Mouse (Mus musculus) liver, embryonic 11.5 days (tissue): ENCODE data around the gene Tmem37. TPM values are rescaled to one million over a fixed set of nuclear protein-coding genes. Genes with fewer than 3 reads are reported as not detected.

Experiments used
- ATAC-seq: fragments of 200-750 bp; cut with Nextera tagmentation; replicated peaks from 2 replicates; pipeline ENCODE4 v1.8.0; 2017; ENCODE audit warnings: moderate number of reproducible peaks, mild to moderate bottlenecking, moderate TSS enrichment, moderate library complexity; ENCODE audit not compliant: low FRiP score
- DNase-seq: peaks from one replicate; pipeline ENCODE4 v3.0.0-alpha.2; 2017; ENCODE audit warnings: low spot score
- H3K27ac ChIP-seq: fragments of 300-500 bp; sonication (generic); 2 replicates; pipeline ENCODE4 v1.5.1; 2014; ENCODE audit warnings: mild to moderate bottlenecking, low read depth, low read length, control low read depth
- H3K27me3 ChIP-seq: fragments of 300-500 bp; sonication (generic); replicated peaks from 2 replicates; pipeline ENCODE4 v1.6.1; 2014; ENCODE audit warnings: low read length, mixed read lengths; ENCODE audit not compliant: control insufficient read depth, insufficient read depth
- H3K36me3 ChIP-seq: fragments of 300-500 bp; sonication (generic); 2 replicates; pipeline ENCODE4 v1.6.1; 2014; ENCODE audit warnings: mild to moderate bottlenecking, low read length, moderate library complexity, mixed read lengths; ENCODE audit not compliant: control insufficient read depth, insufficient read depth
- H3K4me1 ChIP-seq: fragments of 300-500 bp; sonication (generic); replicated peaks from 2 replicates; pipeline ENCODE4 v1.6.1; 2014; ENCODE audit warnings: low read length, mixed read lengths; ENCODE audit not compliant: control insufficient read depth, insufficient read depth
- H3K4me2 ChIP-seq: fragments of 300-500 bp; sonication (generic); 2 replicates; pipeline ENCODE4 v1.6.1; 2014; ENCODE audit warnings: mild to moderate bottlenecking, control low read depth, moderate library complexity
- H3K4me3 ChIP-seq: fragments of 300-500 bp; sonication (generic); 2 replicates; pipeline ENCODE4 v1.5.1; 2014; ENCODE audit warnings: low read depth, low read length, control low read depth
- H3K9ac ChIP-seq: fragments of 300-500 bp; sonication (generic); 2 replicates; pipeline ENCODE4 v1.6.1; 2014; ENCODE audit warnings: low read depth, low read length, control low read depth
- H3K9me3 ChIP-seq: fragments of 300-500 bp; sonication (generic); 2 replicates; pipeline ENCODE4 v1.6.1; 2016; ENCODE audit warnings: low read length, inconsistent platforms, mixed read lengths; ENCODE audit not compliant: control insufficient read depth
- WGBS: fragments of 180-500 bp; shearing (Covaris S2); extraction: QIAGEN DNeasy Blood & Tissue Kit; methylation state at CpG from one replicate; pipeline ENCODE4 v1.1.7; 2014; 5-methylcytosine and 5-hydroxymethylcytosine counted together
- polyA plus RNA-seq: library from polyadenylated mRNA; unstranded; fragments of >200 nt; fragmentation: Nextera tagmentation; extraction: Ambion mirVana; gene quantifications from 2 replicates; pipeline ENCODE4 v1.2.1, GENCODE M21; 2014

The Tmem37 gene
- polyA plus RNA-seq, 1 experiment from 2014 or later: 40.7 TPM

DNA sequence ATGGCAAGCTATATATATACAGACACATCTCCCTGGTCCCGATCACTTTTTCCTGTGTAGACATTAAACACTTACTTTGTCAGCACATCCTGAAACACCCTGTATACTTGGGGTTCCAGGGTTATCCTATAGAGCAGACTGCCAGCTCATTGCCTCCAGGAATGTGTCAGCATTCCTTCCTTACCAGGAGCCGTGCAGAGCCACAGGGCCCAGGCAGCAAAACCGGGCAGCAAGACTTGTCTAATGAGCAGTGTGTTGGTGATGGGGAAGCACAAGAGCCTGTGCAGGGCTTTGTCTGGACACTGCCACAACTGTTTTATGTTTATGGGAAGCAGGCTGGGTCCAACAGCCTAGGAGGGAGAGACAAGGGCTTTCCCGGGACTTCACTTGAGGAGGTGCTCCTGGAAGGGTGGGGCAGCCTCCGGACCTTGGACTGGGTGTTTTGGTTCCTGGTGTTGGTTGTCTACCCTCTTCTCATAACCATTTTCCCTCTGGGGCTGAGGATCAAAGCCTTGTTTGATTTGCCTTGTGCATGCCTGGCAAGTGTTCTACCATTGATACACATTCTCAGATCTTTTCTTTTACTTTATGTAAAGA lies 10.1 kb upstream of the Tmem37 start:
- 57% methylated on average over 5 of the region's 5 CpGs for WGBS
- H3K4me1 ChIP-seq: peaks cover 8% of the 10 kb centered on the region; the same call in 1 of the 2 replicates
- H3K36me3 ChIP-seq: no peaks in the 10 kb centered on the region
- H3K9me3 ChIP-seq: no peaks in the 10 kb centered on the region
- H3K9ac ChIP-seq: no peak overlapping the region
- no peaks in the 10 kb centered on the region for H3K27me3 ChIP-seq
- H3K4me3 ChIP-seq: no peak overlapping the region
- no peak overlapping the region for H3K4me2 ChIP-seq
- DNase-seq (no peak), ATAC-seq (no peak)
- H3K27ac ChIP-seq: no peak overlapping the region

DNA sequence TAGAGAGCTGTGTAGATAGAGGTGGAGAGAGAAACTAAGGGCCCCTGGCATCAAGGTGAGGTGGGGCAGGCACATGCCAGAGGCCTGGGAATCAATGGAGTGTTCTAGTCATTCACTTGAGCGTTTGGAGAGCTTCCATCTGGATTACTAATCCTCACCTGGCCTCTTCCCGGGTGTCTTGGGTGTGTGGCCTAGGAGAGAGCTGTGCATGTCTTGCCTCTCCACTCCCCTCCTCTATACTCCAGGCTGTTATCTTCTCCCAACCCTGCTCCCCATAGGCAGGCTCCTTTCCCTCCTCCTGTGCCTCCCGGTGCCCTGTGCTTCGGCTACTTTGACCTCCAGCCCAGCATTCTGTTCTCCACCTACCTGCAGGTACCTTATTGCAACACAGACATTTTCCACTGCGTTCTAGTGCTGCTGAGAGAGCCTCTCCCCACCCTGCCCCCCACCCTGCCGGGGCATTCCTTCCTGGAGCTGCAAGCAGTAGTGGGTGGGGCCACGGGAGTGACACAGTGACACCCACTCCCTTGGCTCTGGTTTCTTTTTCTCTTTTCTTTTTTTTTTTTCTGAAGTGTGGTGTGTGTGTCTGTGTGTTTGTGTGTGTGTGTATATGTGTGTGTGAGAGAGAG lies 9.2 kb upstream of the Tmem37 start:
- DNase-seq: no peak
- H3K9ac ChIP-seq: no peak overlapping the region
- H3K27me3 ChIP-seq: no peaks in the 10 kb centered on the region
- no peak overlapping the region for H3K4me3 ChIP-seq
- no peak overlapping the region for H3K27ac ChIP-seq
- peak overlapping the region; percentile 12; the same call in 1 of the 2 replicates for H3K4me2 ChIP-seq
- 30% methylated on average over 7 of the region's 7 CpGs for WGBS
- peaks cover 11% of the 10 kb centered on the region for H3K4me1 ChIP-seq
- no peaks in the 10 kb centered on the region for H3K9me3 ChIP-seq
- ATAC-seq: 0 out of 2 replicates have a peak, but pooled peaks have one; percentile 30
- H3K36me3 ChIP-seq: no peaks in the 10 kb centered on the region

DNA sequence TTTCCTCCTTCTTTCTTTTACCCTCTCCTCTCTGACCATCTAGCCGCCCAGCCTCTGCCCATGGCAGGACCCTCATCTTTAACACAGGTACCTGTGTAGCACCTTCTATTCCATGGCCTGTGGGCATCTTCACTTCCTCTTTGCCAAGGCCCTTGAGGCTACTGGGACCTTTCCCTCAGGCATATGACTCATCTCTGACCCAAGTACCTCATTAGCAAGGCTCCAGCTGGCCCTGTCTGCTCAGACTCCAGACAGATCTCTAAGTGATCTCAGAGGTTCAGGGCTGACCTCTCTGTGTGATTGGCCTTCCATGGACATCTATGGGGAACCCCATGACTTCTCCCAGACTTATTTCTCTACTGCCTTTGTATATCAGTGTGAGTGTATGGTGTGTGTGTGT lies 6.8 kb upstream of the Tmem37 start:
- no peaks in the 10 kb centered on the region for H3K27me3 ChIP-seq
- no peak overlapping the region for H3K9ac ChIP-seq
- H3K4me2 ChIP-seq: no peak overlapping the region
- H3K4me3 ChIP-seq: no peak overlapping the region
- ATAC-seq: no peak
- H3K9me3 ChIP-seq: no peaks in the 10 kb centered on the region
- WGBS: 75% methylated on average over 1 of the region's 1 CpGs
- DNase-seq: no peak
- no peaks in the 10 kb centered on the region for H3K36me3 ChIP-seq
- no peak overlapping the region for H3K27ac ChIP-seq
- peaks cover 11% of the 10 kb centered on the region for H3K4me1 ChIP-seq

DNA sequence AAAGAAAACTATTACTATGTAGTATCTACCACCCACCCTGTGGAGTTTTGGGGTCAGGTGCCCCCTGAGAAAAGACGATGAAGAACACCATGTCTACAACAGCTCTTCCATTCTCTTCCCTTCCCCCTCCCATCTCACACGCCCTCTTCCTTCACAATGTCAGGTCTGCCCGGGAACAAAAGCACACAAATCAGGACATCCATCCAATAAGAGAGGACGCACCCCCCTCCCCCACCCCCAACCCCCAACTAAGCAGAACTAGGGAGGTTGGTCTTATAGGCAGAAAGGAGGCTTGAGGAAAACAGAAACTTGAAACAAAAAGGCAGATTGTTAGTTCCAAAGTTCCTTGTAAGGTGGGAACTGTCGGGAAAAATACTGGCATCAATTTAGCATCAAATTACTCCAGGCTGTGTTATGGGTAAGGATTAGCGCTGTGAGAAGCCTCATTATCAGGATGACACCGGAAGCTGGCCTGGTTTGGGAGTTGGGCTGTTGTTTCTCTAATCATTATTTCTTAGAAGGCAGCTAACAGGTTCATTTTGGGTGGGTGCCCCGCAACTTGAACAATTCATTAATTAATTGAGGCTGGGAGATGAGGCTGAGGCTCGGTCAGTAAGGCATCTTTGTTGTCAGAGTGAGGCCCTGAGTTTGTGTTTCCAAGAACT lies 4.0 kb upstream of the Tmem37 start:
- H3K4me2 ChIP-seq: no peak overlapping the region
- H3K4me3 ChIP-seq: no peak overlapping the region
- peaks cover 8% of the 10 kb centered on the region for H3K4me1 ChIP-seq
- H3K9ac ChIP-seq: no peak overlapping the region
- DNase-seq (no peak), ATAC-seq (no peak)
- H3K9me3 ChIP-seq: no peaks in the 10 kb centered on the region
- no peaks in the 10 kb centered on the region for H3K36me3 ChIP-seq
- no peaks in the 10 kb centered on the region; the same call in 1 of the 2 replicates for H3K27me3 ChIP-seq
- no peak overlapping the region for H3K27ac ChIP-seq
- 32% methylated on average over 9 of the region's 9 CpGs for WGBS

DNA sequence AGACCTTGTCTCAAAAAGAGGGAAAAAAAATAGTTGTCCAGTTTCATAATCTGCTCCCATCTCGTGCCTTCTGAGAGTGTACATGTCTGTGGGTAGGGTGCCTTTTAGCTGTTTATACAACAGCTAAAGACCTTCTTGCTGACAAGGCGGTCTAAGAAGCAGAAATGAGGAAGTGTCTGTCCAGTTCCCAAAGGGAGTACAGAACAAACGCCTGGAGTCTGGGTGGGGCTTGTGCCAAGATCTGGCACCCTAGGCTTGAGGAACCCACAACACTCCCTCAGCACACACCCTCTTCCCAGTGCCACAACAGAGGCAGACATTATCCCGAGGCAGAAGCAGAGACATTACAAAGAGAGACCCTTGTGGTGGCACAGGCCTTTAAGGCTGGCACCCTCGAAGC lies 1.6 kb upstream of the Tmem37 start:
- Histone ChIP-seq H3K4me1 (peaks cover 12% of the 10 kb centered on the region), H3K9ac (no peak overlapping the region), H3K4me2 (no peak overlapping the region), H3K27ac (no peak overlapping the region), H3K27me3 (no peaks in the 10 kb centered on the region; the same call in 1 of the 2 replicates), H3K4me3 (no peak overlapping the region), H3K36me3 (no peaks in the 10 kb centered on the region), H3K9me3 (no peaks in the 10 kb centered on the region)
- 61% methylated on average over 5 of the region's 5 CpGs for WGBS
- DNase-seq (no peak), ATAC-seq (no peak)

DNA sequence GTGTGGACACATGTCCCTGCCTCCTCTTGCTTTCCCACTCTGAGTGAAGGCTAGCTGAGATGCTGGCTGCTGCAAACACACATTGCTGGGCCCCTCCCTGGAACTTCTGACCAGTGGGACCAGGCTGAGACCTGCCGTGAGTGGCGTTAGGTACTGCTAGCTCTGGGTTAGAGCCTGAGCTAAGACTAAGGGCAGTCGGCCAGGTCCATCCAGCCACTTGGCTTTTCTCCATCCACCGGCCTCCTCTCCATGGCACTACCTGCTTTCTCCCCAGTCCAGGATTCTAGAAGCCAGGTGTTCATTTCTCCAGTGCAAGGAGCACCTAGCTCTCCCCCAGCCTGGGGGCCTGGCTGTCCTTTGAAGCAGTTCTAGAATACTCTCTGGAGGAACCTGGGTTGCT lies 1.1 kb upstream of the Tmem37 start:
- no peak for ATAC-seq

DNA sequence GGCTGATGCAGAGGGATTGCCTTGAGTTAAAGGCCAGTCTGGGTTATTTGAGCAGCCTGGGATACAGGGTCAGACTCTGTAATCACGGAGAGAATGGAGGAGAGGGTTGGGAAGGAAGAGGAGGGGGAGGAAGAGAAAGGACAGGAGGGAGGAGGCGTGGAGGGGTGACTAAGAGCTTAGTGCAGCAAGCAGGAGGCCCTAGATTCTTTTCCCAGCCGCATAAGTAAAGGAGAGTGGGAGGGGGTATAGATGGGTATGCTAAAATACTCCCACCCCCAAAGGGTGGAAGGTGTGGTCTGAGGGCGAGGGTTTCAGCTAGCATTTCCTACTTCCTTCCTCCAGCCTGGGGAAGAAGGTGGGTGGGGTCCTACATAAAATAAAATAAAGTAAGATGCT lies 431 bp upstream of the Tmem37 start:
- ATAC-seq (0 out of 2 replicates have a peak, but pooled peaks have one; percentile 13), DNase-seq (no peak)
- peak overlapping the region; percentile 70 for H3K4me2 ChIP-seq
- no peaks in the 10 kb centered on the region; the same call in 1 of the 2 replicates for H3K27me3 ChIP-seq
- 29% methylated on average over 4 of the region's 4 CpGs for WGBS
- 0 out of 2 replicates have a peak overlapping the region, but pooled peaks have one; percentile 21 for H3K27ac ChIP-seq
- H3K36me3 ChIP-seq: no peaks in the 10 kb centered on the region
- H3K4me1 ChIP-seq: peaks cover 12% of the 10 kb centered on the region
- H3K9ac ChIP-seq: no peak overlapping the region
- peak overlapping the region; percentile 39 for H3K4me3 ChIP-seq
- H3K9me3 ChIP-seq: no peaks in the 10 kb centered on the region

More for the DNA sequence above, 1.1 kb upstream of the Tmem37 start:
- Histone ChIP-seq H3K4me3 (no peak overlapping the region), H3K27ac (no peak overlapping the region), H3K36me3 (no peaks in the 10 kb centered on the region), H3K9ac (no peak overlapping the region), H3K4me1 (peaks cover 12% of the 10 kb centered on the region), H3K9me3 (no peaks in the 10 kb centered on the region), H3K4me2 (no peak overlapping the region), H3K27me3 (no peaks in the 10 kb centered on the region; the same call in 1 of the 2 replicates)
- WGBS: 76% methylated on average over 4 of the region's 4 CpGs
- DNase-seq: no peak

DNA sequence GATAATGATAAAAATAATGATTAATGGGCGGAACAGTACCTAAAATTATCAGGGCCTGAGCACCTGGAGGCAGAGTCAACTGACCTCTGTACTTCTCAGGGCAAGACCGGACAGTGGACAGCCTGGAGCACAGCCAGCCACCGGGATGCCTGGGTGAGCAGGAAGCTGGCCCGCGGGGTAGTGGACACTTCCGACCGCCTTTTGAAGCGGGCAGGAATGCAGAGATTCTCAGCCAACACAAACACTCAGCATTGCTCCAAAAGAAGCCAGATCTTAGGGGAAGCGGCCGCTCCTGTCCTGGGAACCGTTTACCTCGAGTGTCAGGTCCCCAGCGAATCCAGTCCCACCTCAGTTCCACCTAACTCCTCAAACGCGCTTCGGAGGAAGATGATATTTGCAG lies 974 bp downstream of the Tmem37 start:
- DNase-seq (no peak), ATAC-seq (no peak)
- Histone ChIP-seq H3K4me1 (peaks cover 9% of the 10 kb centered on the region), H3K27me3 (no peaks in the 10 kb centered on the region; the same call in 1 of the 2 replicates), H3K27ac (no peak overlapping the region), H3K9ac (peak overlapping the region; percentile 30; the same call in 1 of the 2 replicates), H3K36me3 (no peaks in the 10 kb centered on the region), H3K4me2 (peak overlapping the region; percentile 70), H3K9me3 (no peaks in the 10 kb centered on the region), H3K4me3 (peak overlapping the region; percentile 39)
- 9% methylated on average over 16 of the region's 16 CpGs for WGBS
